10 mouse cellular contexts compared by ENCODE assay signal in the genomic region with DNA sequence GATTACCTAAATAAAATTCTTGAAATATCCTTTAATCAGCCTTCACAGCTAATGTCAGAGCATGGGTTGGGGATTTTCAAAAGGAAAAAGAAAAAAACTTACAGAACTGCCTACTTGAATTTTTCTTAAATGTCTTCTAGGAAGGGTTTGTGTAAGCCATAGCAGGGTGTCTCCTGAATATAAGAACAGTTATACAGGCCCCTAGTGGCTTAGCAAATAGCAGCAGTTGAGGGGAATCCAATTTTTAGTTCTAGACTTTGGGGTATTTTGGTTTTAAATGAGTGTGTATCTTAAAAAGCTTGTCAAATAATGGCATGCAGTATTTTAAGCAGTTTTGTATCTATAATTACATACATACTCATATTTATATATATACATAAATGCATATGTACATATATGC.
DNase-seq lines count a peak whose midpoint lies in the region; ATAC-seq and TF ChIP-seq lines count a peak whose summit lies in the region.
"Had no signal": no experiment of that assay in that cellular context is flagged by ENCODE, and none has a peak within 500 bp of the region (broad histone marks: within the 10 kb centered on the region; RNA-seq: fewer than 3 reads in every experiment).

No protein-coding gene starts in this region.

- ATAC-seq in forebrain, embryonic 14.5 days: no peak
- ATAC-seq in forebrain, embryonic 11.5 days (replicated peaks; ENCODE audit: low FRiP score): no peak
- no peak for ATAC-seq in lung, embryonic 14.5 days (ENCODE audit: insufficient read depth)
- ATAC-seq in hindbrain, embryonic 12.5 days (ENCODE audit: low FRiP score): no peak
- ATAC-seq in neural tube, embryonic 15.5 days (ENCODE audit: low FRiP score): no peak

- H3K4me3 ChIP-seq in forebrain, embryonic 14.5 days (ENCODE audit: low read depth, low read length): peak overlapping the region; percentile 76; the same call in 1 of the 2 replicates
- no peak overlapping the region for H3K4me3 ChIP-seq in forebrain, embryonic 11.5 days (ENCODE audit: low read depth, low read length)
- H3K4me3 ChIP-seq in lung, embryonic 14.5 days (ENCODE audit: low read depth, low read length): peak overlapping the region; percentile 82; the same call in 1 of the 2 replicates
- H3K4me3 ChIP-seq in hindbrain, embryonic 12.5 days: no peak overlapping the region
- H3K4me3 ChIP-seq in neural tube, embryonic 15.5 days (replicated peaks): peak overlapping the region; percentile 90

- peak; percentile 82 for DNase-seq in forebrain, embryonic 14.5 days (ENCODE audit: low spot score)
- no peak for DNase-seq in forebrain, embryonic 11.5 days (ENCODE audit: low spot score)
- DNase-seq in lung, embryonic 14.5 days: peak; percentile 81
- DNase-seq in lung, postnatal 36 days: no peak
- no peak for DNase-seq in right cerebral cortex, postnatal 14 days
- no peak for DNase-seq in layer of hippocampus, postnatal 25 days (ENCODE audit: extremely low spot score in 1 of 2, low spot score in 1 of 2)
- DNase-seq: kidney, postnatal 4 days had no signal

- peak overlapping the region; percentile 69 for H3K4me2 ChIP-seq in forebrain, embryonic 14.5 days (ENCODE audit: low read length)
- H3K4me2 ChIP-seq in forebrain, embryonic 11.5 days (ENCODE audit: low read depth, low read length, severe bottlenecking): no peak overlapping the region
- H3K4me2 ChIP-seq in lung, embryonic 14.5 days: peak overlapping the region; percentile 78
- peak overlapping the region; percentile 76 for H3K4me2 ChIP-seq in hindbrain, embryonic 12.5 days (replicated peaks)
- peak overlapping the region; percentile 78 for H3K4me2 ChIP-seq in neural tube, embryonic 15.5 days

- TF ChIP-seq CTCF in lung, embryonic 14.5 days (IDR thresholded peaks at IDR 0.05; ENCODE audit: low read depth): peak; percentile 64

- H3K4me1 ChIP-seq in forebrain, embryonic 14.5 days (ENCODE audit: control insufficient read depth, insufficient read depth, low read length): 0 out of 2 replicates have a peak, but pooled peaks cover 2% of the 10 kb centered on the region
- 0 out of 2 replicates have a peak, but pooled peaks cover 2% of the 10 kb centered on the region for H3K4me1 ChIP-seq in forebrain, embryonic 11.5 days (replicated peaks; ENCODE audit: control insufficient read depth, insufficient read depth, low read length)
- H3K4me1 ChIP-seq in lung, embryonic 14.5 days (ENCODE audit: insufficient read depth): no peaks in the 10 kb centered on the region
- peaks cover 14% of the 10 kb centered on the region for H3K4me1 ChIP-seq in hindbrain, embryonic 12.5 days
- peaks cover 36% of the 10 kb centered on the region for H3K4me1 ChIP-seq in neural tube, embryonic 15.5 days

- H3K36me3 ChIP-seq in forebrain, embryonic 14.5 days (ENCODE audit: control insufficient read depth, insufficient read depth, low read length): no peaks in the 10 kb centered on the region
- no peaks in the 10 kb centered on the region for H3K36me3 ChIP-seq in forebrain, embryonic 11.5 days (ENCODE audit: control insufficient read depth, insufficient read depth, low read length)
- no peaks in the 10 kb centered on the region for H3K36me3 ChIP-seq in lung, embryonic 14.5 days (ENCODE audit: insufficient read depth)
- no peaks in the 10 kb centered on the region for H3K36me3 ChIP-seq in hindbrain, embryonic 12.5 days
- H3K36me3 ChIP-seq in neural tube, embryonic 15.5 days: no peaks in the 10 kb centered on the region

- no peak overlapping the region for H3K27ac ChIP-seq in forebrain, embryonic 14.5 days (ENCODE audit: low read depth, low read length)
- H3K27ac ChIP-seq in forebrain, embryonic 11.5 days (ENCODE audit: low read depth, low read length): no peak overlapping the region
- no peak overlapping the region for H3K27ac ChIP-seq in lung, embryonic 14.5 days (ENCODE audit: low read depth)
- no peak overlapping the region for H3K27ac ChIP-seq in hindbrain, embryonic 12.5 days
- no peak overlapping the region for H3K27ac ChIP-seq in neural tube, embryonic 15.5 days (replicated peaks)

- no peak overlapping the region for H3K9ac ChIP-seq in forebrain, embryonic 14.5 days (ENCODE audit: low read length)
- no peak overlapping the region for H3K9ac ChIP-seq in forebrain, embryonic 11.5 days (ENCODE audit: low read length)
- H3K9ac ChIP-seq in lung, embryonic 14.5 days: no peak overlapping the region
- H3K9ac ChIP-seq in hindbrain, embryonic 12.5 days: no peak overlapping the region
- H3K9ac ChIP-seq in neural tube, embryonic 15.5 days (replicated peaks): no peak overlapping the region

- H3K27me3 ChIP-seq in forebrain, embryonic 14.5 days (replicated peaks; ENCODE audit: control insufficient read depth, insufficient read depth, low read length): no peaks in the 10 kb centered on the region
- no peaks in the 10 kb centered on the region; the same call in 1 of the 2 replicates for H3K27me3 ChIP-seq in forebrain, embryonic 11.5 days (ENCODE audit: control insufficient read depth, insufficient read depth, low read length)
- no peaks in the 10 kb centered on the region for H3K27me3 ChIP-seq in lung, embryonic 14.5 days (ENCODE audit: insufficient read depth, low read length)
- no peaks in the 10 kb centered on the region for H3K27me3 ChIP-seq in hindbrain, embryonic 12.5 days
- no peaks in the 10 kb centered on the region for H3K27me3 ChIP-seq in neural tube, embryonic 15.5 days (replicated peaks)
- H3K27me3 ChIP-seq: CH12.LX had no signal

- no peaks in the 10 kb centered on the region for H3K9me3 ChIP-seq in forebrain, embryonic 14.5 days (replicated peaks; ENCODE audit: control insufficient read depth, low read length)
- H3K9me3 ChIP-seq in forebrain, embryonic 11.5 days (ENCODE audit: control insufficient read depth, low read length): no peaks in the 10 kb centered on the region
- H3K9me3 ChIP-seq in lung, embryonic 14.5 days (ENCODE audit: low read depth, low read length): no peaks in the 10 kb centered on the region
- H3K9me3 ChIP-seq in hindbrain, embryonic 12.5 days (replicated peaks): no peaks in the 10 kb centered on the region
- no peaks in the 10 kb centered on the region for H3K9me3 ChIP-seq in neural tube, embryonic 15.5 days (replicated peaks)

Comparison
In these comparisons a context has a peak if more than half of its experiments do, and no peak if none do; other contexts are left out.
1. DNase-seq: peak in forebrain, embryonic 14.5 days (single experiment) and lung, embryonic 14.5 days (single experiment); none in forebrain, embryonic 11.5 days (single experiment), lung, postnatal 36 days (single experiment), right cerebral cortex, postnatal 14 days (single experiment) and layer of hippocampus, postnatal 25 days (0 of 2).
2. H3K4me3 ChIP-seq: peak in forebrain, embryonic 14.5 days (single experiment), lung, embryonic 14.5 days (single experiment) and neural tube, embryonic 15.5 days (single experiment); none in forebrain, embryonic 11.5 days (single experiment) and hindbrain, embryonic 12.5 days (single experiment).